Mouse (Mus musculus) bone marrow, adult 2 months (tissue): ENCODE data around the gene Dhx8. TPM values are rescaled to one million over a fixed set of nuclear protein-coding genes. Genes with fewer than 3 reads are reported as not detected.
A peak's percentile ranks its signal among the peaks of the same experiment; 100 is the strongest.

ENCODE experiments used
- H3K27ac ChIP-seq: fragments of 200-500 bp; 2 replicates; pipeline ENCODE4 v1.5.1; 2012; ENCODE audit warnings: low read depth, mild to moderate bottlenecking, control low read depth, inconsistent platforms, low read length; ENCODE audit not compliant: control insufficient read depth, poor library complexity, insufficient read depth
- H3K4me1 ChIP-seq: fragments of 200-500 bp; 2 replicates; pipeline ENCODE4 v1.6.1; 2011; ENCODE audit warnings: low read length; ENCODE audit not compliant: control insufficient read depth, insufficient read depth
- H3K4me3 ChIP-seq: fragments of 200-500 bp; replicated peaks from 2 replicates; pipeline ENCODE3; 2011; ENCODE audit warnings: mild to moderate bottlenecking, low read depth, low read length, control low read depth; ENCODE audit not compliant: control insufficient read depth
- CTCF ChIP-seq: fragments of 200-500 bp; IDR thresholded peaks from 2 replicates; pipeline ENCODE4 v1.5.1; 2011; ENCODE audit warnings: low read length, control low read depth; ENCODE audit not compliant: control insufficient read depth, insufficient read depth
- POLR2A ChIP-seq: fragments of 200-500 bp; IDR thresholded peaks from 2 replicates; pipeline ENCODE4 v1.6.1; 2011; ENCODE audit warnings: low read depth, mild to moderate bottlenecking, control low read depth, low read length, borderline replicate concordance; ENCODE audit not compliant: control insufficient read depth
- WGBS: fragments of 180-500 bp; shearing (Covaris S2); methylation state at CpG from one replicate; pipeline ENCODE4 v1.1.7; 2018; 5-methylcytosine and 5-hydroxymethylcytosine counted together
- polyA plus RNA-seq: library from polyadenylated mRNA; stranded (reverse); fragments of >200 nt; gene quantifications from 2 replicates; pipeline ENCODE4 v1.2.4, GENCODE M21; 2011; ENCODE audit warnings: low replicate concordance; ENCODE audit not compliant: missing spikeins, insufficient read depth, insufficient read length

Dhx8 gene
- polyA plus RNA-seq, 1 experiment: 16.5 TPM

DNA sequence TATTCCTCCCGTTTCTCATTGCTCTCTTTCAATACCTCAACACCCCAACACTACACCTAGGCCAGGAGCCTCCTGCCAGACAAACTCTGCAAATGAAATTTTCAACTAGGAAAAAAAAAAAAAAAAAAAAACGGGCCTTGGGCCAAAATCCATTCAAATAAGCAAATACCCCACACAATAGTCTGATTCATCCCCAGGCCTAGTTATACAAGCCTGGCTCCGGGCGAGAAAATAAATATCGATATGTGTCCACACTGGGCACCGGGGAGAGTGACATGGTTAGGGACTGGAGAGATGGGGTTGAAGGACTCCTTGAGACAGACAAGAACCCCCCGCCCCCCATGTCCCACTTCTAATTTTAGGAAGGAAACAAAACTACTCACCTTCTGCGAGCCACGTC is 50.9 kb downstream of the Dhx8 start:
- no peak overlapping the region for H3K4me3 ChIP-seq
- 30% methylated on average over 9 of the region's 9 CpGs for WGBS

DNA sequence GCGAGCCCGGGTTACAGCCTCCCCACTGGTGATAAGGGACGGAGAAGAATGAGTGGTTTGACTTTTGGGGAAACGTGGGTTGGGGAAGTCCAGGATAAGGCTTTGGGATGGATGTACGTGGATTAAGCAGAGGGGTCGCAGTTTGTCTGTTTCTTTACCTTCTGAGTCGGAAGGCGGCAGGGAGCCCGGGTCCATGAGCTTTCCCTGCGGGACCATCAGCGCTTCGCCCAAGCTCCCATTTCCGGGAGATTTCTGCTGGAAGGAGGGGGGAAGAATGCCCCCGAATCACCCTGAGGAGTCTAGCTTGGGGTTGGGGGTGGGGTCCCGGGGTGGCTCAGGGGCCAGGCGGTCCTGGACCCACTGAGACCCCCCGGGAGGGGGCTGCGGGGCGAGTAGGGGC is 51.4 kb downstream of the Dhx8 start:
- H3K4me1 ChIP-seq: no peaks in the 10 kb centered on the region
- H3K4me3 ChIP-seq: no peak overlapping the region
- no peak overlapping the region for H3K27ac ChIP-seq
- WGBS: 9% methylated on average over 19 of the region's 19 CpGs
- TF ChIP-seq POLR2A: no peak
- TF ChIP-seq CTCF: no peak

More for the DNA sequence above, 50.9 kb downstream of the Dhx8 start:
- TF ChIP-seq POLR2A (no peak), CTCF (no peak)
- H3K4me1 ChIP-seq: no peaks in the 10 kb centered on the region
- H3K27ac ChIP-seq: no peak overlapping the region

DNA sequence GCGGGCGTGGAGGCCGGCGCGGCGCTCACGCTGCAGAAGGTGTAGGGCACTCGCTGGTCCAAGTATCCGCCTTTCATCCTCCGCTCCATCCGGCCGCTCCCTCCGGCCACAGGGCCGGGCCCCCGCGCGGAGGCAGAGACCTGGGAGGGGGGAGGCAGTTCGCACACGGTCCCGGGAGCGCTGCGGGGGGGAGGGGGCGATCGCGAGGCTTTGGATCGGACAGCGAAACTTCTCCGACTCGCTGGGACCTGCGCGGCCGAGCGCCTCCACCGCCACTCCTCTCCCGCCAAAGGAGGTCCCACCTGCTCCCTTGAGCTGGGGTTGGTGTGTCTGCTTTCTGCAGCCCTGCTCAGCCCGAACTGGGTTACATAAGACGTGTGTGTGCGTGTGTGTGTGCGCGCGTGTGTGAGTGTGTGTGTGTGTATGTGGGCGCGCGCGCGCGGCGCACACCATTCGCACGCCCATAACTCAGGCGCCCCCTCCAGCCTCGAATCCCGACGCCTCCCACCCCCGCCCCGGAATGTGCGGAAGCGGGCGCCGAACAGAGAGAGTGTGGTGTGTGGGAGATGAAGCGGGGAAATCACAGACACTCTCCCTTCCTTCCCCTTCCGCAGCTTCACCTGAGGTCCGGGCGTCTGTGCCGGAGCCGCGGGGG is 51.9 kb downstream of the Dhx8 start:
- H3K4me3 ChIP-seq: peak overlapping the region; percentile 18
- H3K4me1 ChIP-seq: no peaks in the 10 kb centered on the region
- WGBS: under 1% methylated on average over 60 of the region's 67 CpGs
- TF ChIP-seq POLR2A (no peak), CTCF (no peak)
- H3K27ac ChIP-seq: no peak overlapping the region

DNA sequence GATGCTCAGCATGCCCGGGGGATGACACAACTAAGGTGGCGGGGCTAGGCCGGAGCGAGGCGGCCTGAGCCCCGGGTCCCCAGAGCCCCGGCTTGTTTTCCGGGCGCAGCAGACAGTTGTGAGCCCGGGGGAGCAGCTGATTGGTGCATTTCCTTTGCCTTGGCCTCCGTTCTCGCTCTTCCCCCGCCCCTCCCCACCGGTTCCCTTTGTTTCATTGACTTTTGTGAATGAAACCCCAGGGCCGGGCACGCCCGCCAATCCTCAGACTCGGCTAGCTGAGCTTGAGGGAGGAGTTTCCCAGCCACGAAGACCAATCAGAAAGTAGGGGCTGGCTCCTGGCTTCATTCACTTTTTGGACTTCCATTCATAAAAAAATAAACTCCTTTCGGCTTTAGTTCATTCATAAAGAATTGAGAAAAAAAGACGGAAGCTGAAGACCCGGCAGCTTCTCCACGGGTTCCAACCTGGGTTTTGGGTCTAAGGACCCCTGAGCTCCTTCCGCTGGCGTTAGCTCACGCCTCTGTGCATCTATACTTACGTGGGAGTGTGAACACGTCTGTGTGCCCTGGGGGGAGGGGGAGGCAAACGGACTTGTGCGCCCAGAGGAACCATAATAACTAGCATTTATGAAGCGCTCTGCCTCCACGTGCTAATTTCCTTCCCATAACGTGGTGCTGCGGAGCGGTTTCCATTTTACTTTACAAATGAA is 52.6 kb downstream of the Dhx8 start, which contains the start of gene Etv4:
Etv4 (minus strand) TSS at position 229 of the 709 bp plus-strand sequence.
- no peak within 1 kb of the TSS for H3K27ac ChIP-seq
- TF ChIP-seq POLR2A (no peak), CTCF (no peak)
- WGBS: under 1% methylated on average over 35 of the region's 35 CpGs
- H3K4me3 ChIP-seq: peak within 1 kb of the TSS; percentile 18
- H3K4me1 ChIP-seq: no peaks in the 10 kb centered on the region

DNA sequence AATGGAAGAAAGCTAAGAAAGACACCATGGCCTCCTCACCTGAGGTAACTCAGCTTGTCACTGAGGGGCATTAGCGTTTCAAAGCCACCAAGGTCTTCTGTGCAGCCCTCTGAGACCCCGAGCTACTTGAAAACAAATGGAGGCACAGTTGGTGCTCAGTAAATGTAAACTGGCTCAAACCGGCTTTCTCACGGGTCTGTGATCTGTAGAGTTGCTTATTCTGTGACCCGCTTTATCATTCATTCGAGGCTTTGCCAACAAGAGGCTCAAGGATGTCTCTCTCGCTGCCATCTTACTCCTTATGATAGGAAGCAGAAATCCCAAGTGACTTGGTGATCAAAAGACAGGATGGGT is 53.1 kb downstream of the Dhx8 start:
- H3K27ac ChIP-seq: no peak overlapping the region
- H3K4me1 ChIP-seq: no peaks in the 10 kb centered on the region
- 20% methylated on average over 7 of the region's 7 CpGs for WGBS
- H3K4me3 ChIP-seq: no peak overlapping the region
- no peak for TF ChIP-seq CTCF
- TF ChIP-seq POLR2A: no peak

DNA sequence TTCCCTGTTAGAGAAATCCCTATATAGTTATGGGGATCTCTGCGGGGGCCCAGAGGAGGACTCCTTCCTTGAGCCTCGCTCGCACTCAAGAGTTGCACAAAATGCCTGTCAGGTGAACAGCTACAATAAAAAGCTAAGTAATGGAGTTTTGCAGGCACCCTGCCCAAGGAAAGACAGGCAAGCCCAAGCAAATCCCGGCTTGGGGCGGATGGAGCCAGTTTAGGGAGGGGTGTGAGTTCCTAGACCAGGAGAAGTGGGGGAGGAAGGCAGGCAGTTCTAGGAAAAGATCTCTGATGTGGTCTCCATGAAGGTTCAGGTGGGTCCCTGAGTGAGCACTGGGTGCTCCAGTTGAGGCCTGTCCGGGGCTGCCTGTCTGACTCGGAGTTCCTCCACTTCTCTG is 53.9 kb downstream of the Dhx8 start:
- no peak overlapping the region for H3K27ac ChIP-seq
- no peak for TF ChIP-seq POLR2A
- no peak for TF ChIP-seq CTCF
- 67% methylated on average over 7 of the region's 7 CpGs for WGBS
- no peak overlapping the region for H3K4me3 ChIP-seq
- H3K4me1 ChIP-seq: no peaks in the 10 kb centered on the region

DNA sequence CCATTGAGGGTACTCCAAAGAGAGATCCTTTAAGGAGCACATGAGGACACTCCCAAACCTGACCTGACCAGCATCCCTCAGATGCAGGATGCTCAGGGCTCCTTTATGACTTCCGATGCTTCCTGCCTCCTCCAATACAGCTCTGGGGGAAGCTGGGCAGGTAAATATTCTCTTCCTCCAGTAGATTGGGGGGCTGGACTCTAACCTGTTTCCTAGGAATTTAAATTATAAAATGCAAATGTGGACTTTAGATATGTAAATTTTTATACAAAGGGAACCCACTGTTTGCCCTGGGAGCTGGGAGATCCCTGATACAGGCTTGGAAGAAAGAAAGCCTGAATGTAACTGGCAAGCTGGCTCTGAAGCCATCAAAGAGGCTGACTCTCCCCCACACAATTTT is 54.7 kb downstream of the Dhx8 start:
- 73% methylated on average over 1 of the region's 1 CpGs for WGBS

DNA sequence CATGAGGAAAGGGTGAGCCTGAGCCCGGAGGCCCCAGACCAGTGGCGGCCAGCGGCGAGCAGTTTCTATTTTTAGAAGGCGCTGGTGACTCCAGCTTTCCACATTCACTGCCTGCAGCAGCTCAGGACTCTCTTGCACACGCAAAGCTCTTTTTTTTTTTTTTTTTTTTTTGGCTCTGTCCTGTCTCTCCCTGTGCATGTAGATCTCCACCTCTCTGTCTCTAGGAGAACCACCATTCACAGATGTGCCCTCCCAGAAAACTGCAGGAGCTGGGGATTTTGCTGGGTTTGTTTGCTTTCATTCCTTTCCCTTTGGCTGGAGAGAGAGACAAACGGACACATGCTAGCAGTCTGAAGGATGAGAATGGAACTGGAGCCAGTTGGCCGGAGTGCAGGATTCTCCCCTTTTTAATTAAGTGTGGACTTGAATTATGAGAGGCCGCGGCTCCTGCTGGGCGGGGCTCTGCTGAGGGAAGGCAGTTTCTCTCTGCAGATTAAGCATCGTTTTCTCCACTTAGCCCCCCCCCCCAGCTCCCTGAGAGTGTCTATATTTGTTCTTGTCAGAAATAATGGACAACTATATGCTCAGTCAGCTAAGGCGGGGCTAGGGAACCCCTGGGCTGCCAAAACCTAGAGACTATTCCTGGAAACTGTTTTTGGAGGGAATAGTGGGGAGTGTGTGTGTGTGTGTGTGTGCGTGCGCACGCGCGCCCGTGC is 58.2 kb downstream of the Dhx8 start:
- TF ChIP-seq CTCF (no peak), POLR2A (no peak)
- 45% methylated on average over 19 of the region's 19 CpGs for WGBS
- H3K27ac ChIP-seq: no peak overlapping the region
- H3K4me1 ChIP-seq: no peaks in the 10 kb centered on the region
- H3K4me3 ChIP-seq: no peak overlapping the region

More for the DNA sequence above, 54.7 kb downstream of the Dhx8 start:
- no peaks in the 10 kb centered on the region for H3K4me1 ChIP-seq
- no peak for TF ChIP-seq POLR2A
- TF ChIP-seq CTCF: no peak
- H3K4me3 ChIP-seq: no peak overlapping the region
- H3K27ac ChIP-seq: no peak overlapping the region

DNA sequence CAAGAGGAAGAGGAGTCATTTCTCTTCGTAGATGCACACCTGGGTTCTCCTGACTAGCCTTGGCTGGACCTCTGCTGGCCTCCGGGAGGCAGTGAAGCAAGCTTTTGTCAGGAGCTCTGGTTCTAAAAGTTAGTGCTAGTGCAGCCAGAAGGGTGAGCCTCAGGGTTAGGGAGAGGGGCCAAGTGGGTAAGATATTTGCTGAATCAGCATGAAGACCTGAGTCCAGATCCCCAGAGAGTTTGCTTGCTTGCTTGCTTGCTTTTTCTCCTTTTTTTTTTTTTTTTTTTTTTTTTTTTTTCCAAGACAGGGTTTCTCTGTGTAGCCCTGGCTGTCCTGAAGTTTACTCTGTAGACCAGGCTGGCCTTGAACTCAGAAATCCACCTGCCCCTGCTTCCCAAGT is 64.6 kb downstream of the Dhx8 start:
- no peak overlapping the region for H3K27ac ChIP-seq
- no peaks in the 10 kb centered on the region for H3K4me1 ChIP-seq
- whole genome bisulfite sequencing: 72% methylated on average over 2 of the region's 2 CpGs
- no peak overlapping the region for H3K4me3 ChIP-seq
- TF ChIP-seq POLR2A: no peak
- no peak for TF ChIP-seq CTCF
